Mouse (Mus musculus) heart, postnatal 0 days (tissue): ENCODE measurements around the gene Fgfr2.

Experiments used
- CTCF ChIP-seq: IDR thresholded peaks from 2 replicates; pipeline ENCODE4 v1.5.1; 2016; ENCODE audit warnings: antibody characterized with exemption, control low read depth, low read depth
- EP300 ChIP-seq: IDR thresholded peaks from 2 replicates; pipeline ENCODE4 v1.6.1; 2016; ENCODE audit warnings: antibody characterized with exemption, low read depth

DNA sequence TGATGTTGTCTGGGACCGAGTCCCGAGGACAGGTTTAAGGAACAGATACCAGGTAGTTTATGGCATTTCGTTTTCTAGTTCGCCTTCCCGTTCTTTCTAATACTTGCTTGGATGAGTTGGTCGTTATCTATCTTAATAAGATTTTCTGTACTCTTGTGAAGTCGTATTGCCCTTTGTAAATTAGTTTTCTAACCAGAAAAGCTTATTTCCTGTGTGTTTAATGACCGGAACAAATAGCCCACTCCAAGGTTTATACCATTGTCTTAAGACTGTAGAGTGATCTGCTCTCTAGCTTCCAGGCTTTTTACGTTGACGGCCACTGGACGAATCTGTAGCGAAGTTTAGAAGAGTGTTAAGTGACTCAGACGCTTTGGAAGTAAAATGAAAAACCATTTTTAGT, 2256.5 kb downstream of the Fgfr2 start:
- no peak for TF ChIP-seq CTCF
- TF ChIP-seq EP300: no peak
